Mouse (Mus musculus) myocyte (in vitro differentiated cells): Measurements from ENCODE around the gene Krtap3-3.

ENCODE experiments used
- POLR2A ChIP-seq: IDR thresholded peaks from one replicate; pipeline ENCODE4 v1.6.1; 2011; ENCODE audit warnings: low read depth, mild to moderate bottlenecking, control low read depth, moderate library complexity; ENCODE audit not compliant: insufficient read length
- POLR2AphosphoS2 ChIP-seq: IDR thresholded peaks from one replicate; pipeline ENCODE4 v1.6.1; 2011; ENCODE audit warnings: low read depth, control low read depth; ENCODE audit not compliant: insufficient read length

GRCm38 (mm10) chr11:99514098-99514497, 36.6 kb downstream of the Krtap3-3 start:
- TF ChIP-seq POLR2AphosphoS2: no peak
- no peak for TF ChIP-seq POLR2A
